Mouse (Mus musculus): ENCODE measurements around the gene Rassf9.

Gene Rassf9

DNA sequence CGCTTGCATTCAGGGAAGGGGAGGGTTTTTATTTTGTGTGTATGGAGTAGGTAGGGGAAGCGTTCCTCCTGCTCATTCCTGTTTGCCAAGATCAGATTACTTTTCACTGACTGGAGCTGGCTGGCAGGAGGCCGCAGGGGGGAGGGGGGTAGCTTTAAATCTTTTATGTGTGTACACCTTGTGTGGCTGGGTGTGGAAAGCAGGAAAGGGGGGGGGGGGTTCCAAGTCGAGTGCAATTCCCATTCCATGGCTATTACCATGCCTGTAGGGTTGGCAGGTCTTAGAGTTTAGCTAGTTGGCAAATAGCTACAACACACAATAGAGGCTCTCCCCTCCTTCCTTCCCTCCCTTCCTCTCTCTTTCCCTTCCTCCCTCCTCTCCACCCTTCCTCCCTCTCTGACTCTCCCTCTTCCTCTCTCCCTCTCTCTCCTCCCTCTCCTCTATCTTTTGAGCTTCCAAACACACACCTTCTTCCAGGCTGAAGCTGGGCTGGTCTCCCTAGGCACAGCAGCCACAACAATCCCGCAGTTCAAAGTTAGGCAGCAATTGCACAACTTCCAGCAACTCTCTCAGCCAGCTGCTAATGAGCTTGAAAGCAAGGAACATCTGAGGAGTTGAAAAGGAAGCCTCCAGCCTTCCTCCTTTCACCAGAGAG, at the start of gene Rassf9:
Gene Rassf9 (plus strand): TSS at position 416 of the 655 bp plus-strand sequence.
- peak; percentile 34 for DNase-seq (ENCODE audit: inconsistent ontology term)

DNA sequence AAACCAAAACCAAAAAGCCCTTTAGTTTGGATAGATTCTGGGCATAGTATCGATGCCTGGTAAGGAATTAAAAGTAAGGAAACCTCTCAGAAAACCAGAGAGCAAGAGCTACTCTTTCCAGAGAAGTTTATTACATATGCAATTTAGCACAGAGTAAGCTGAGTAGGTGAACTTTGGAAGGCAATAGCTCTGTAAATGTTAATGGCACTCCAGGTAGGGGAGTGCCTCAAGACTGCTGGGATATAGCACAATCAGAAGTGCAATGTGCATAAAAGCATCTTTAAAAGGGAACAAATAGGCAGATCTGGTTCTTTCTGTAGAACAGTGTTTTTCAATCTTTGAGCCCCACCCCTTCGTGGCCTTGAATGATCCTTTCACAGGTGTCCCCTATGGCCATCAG, 42.6 kb upstream of the Rassf9 start:
- DNase-seq (ENCODE audit: inconsistent ontology term) = no peak

DNA sequence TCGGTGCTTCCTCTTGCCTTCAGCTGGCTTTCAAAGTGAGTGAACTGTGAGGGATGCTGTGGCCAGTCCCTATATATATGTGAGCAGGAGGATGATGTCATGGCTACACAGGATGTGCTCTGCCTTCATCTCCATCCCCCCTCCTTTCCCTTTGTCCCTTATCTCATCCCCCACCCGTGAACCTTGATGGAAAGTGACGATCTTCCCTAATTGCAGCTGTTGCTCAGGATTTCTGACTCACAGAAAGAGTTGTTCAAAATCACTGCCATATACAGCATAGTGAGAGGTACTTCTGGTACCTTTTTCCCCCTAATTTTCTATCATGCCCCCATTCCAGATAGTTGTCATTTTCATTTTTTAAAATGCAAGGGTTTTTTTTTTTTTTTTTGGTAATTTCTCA, 21.6 kb upstream of the Rassf9 start, which contains the start of gene Nts:
Gene Nts (minus strand): TSS at position 101 of the 400 bp plus-strand sequence.
- no peak for DNase-seq (ENCODE audit: inconsistent ontology term)

DNA sequence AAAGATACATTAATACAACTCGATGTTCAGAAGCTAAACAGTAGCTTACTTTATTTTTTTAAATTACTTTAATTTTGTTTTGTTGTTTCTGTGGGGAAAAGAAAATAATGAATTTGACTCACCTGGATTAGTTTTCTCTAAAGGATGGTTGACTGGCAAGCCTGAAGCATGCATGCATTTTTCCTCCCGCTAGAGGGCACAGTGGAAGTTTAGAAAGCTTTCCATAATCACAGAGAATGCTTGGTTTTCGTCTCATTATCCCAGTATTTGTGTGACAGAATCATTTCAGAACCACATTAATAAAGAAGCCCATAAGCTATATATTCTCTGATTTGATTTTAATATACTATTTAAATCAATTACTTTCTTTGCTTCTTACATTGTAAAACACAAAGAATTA, 20.2 kb upstream of the Rassf9 start:
- peak; percentile 4 for DNase-seq (ENCODE audit: inconsistent ontology term)

DNA sequence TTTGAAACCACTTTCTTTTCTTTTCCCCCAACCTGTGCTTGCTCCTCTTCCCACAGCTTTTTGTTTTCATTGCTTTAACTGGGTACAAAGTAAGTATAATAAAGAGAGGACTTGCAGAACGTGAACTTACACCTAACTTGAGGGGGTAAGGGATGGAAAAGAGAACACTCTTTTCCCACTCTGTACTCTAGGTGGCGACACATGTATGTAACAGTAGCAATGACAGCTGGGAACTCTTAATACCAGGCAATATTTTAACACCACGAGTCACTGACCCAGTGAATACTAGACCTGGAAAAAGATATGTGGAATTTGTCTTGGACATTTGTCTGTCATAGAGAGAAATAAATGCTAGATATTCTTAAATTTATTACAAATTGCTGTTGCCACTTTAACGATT, 13.3 kb upstream of the Rassf9 start:
- DNase-seq (ENCODE audit: inconsistent ontology term) = no peak

DNA sequence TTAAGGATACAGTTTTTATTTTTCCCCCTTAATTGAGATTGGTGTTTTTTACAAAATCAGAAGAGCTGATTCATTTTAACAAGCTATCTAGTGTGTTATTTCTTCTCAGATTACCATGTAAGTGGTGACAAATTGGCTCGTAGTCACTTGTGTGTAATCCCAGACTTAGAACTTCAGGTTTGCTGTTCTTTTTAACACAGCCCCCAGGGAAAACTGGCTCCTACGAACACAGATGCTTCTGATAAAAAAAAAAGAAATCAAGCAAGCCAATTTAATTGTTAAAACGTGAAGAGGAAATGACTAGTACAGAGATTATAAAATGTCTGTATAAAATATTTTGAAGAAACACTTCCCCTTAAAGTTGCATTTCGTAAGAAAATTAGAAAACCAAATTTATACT, 4.6 kb upstream of the Rassf9 start:
- no peak for DNase-seq (ENCODE audit: inconsistent ontology term)

DNA sequence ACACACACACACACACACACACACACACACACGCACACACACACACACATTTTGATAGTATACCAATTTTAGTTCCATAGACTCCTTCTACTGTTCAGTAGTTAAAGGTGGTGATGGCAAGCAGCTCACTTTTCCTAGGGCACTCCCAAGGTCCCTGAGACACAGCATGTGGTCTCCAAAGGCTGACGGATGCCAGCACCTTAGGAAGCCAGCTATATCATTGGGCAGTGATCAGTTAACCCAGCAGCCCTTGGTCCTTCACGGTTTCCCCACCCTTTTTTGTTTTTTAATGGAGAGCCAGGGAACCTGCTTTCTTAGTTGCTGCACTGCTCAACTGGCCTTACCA, 588 bp upstream of the Rassf9 start:
- no peak for DNase-seq (ENCODE audit: inconsistent ontology term)

DNA sequence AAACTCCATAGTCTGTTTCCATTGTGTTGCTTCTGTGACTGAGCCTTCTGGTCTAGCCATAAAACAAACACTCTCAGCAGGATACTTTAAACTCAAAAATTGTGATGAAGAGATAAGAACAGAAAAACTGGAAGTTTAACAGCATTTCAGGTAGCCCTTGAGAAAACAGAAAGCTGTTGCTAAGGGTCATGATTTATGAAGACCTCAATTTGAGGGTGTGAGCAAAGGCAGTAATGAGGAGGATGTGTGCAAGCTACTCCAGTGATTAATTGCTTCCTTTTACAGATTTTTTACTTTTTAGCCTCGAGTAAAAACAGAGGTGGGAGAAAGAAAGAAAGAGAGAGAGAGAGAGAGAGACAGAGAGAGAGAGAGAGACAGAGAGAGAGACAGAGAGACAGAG, 2.1 kb downstream of the Rassf9 start:
- DNase-seq (ENCODE audit: inconsistent ontology term) = no peak

DNA sequence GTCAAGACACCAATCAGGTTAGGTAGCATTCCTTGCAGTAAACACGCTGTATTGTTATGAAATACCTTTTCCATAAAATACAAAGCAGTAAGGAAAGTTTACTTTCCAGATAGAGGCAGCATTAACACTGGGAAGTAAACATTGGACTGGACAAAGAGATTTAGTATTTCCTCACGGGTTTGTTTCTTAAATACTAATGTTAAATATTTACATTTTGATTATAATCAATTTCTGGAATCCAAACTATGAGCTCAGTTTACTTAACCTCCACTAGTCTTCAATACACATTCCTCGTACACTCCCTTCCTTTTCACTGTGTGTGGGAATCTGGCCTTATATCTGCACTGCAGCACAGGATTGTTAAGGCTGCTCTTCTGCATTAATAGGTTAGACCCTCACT, 15.9 kb downstream of the Rassf9 start:
- no peak for DNase-seq (ENCODE audit: inconsistent ontology term)

DNA sequence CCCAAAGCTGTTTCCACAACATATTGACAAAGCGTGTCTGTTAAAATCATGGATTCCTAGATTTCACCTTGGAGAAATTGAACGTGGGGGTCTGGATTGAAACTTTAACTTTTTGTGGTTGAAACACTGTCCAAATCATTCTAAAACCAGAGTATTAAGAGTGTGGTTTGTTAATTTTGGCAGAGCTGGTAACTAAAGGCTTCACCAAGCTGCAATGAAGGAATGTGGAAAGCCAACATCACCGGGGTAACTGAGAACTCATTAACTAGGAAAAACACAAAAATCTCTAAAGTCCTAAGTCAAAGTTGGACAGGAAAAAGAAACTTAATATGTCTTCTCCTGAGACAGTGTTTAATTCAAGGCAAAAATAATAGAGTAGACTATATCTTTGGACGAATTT, 41.9 kb downstream of the Rassf9 start:
- DNase-seq (ENCODE audit: inconsistent ontology term) = no peak

DNA sequence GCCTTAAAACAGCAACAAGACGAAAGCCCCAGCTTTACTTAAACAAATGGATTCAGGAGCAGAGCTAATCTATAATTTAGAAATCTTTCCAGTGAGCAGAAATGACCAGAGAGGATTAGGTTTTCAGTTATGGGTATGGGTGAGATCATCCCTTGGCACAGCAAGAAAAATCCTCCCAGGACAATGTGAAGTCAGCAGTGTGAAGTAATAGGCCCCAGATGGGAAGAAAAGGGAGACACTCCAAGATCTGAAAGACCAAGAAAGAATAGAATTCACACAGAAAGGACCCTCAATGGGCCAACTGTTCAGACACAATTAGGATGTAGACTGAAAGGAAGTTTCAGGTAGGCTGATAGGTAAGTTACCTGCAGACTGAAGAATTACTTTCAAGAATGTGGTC, 50.5 kb downstream of the Rassf9 start:
- DNase-seq (ENCODE audit: inconsistent ontology term) = no peak

DNA sequence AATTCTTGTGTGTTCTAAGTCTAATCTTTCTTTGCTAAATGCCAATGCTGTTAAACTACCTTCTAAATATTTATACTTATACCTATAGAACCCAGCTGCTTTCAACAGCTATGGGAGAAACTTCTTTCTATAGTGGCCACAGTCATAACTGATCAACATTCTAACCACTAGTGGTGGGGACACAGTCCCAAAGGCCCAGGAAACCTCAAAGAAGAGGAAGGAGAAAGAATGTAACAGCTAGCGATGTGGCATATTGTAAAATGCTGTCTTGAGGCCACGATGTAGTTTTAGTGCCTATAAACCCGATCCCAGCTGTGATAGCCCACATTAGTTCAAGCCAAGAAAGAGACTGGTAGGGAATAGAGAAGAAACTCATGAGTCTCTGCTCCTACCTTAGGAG, 65.9 kb downstream of the Rassf9 start:
- no peak for DNase-seq (ENCODE audit: inconsistent ontology term)

DNA sequence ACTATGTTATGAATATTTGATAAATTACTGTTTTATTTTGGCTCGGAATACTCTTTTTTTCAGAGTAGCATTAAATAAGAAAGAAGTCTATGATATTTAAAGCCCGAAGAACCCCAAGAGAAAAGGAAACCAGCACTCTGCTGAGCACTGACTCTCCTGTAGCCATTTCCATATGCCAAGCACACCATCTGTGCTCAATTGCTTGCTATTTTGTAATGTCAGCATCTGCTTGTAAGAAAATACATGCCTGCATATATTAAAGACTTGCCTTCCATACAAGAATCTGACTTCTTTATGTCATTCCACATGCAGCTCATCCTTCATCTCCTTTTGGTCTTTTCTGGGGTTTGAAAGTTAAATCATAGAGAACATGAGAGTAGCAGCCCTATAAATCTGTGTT, 82.3 kb downstream of the Rassf9 start:
- no peak for DNase-seq (ENCODE audit: inconsistent ontology term)

All from Muller cell, postnatal 12 days (primary cell).